Mouse (Mus musculus) gastrocnemius, postnatal 25 days (tissue): Measurements from ENCODE around the gene Srsf7. TPM values are rescaled to one million over a fixed set of nuclear protein-coding genes. Genes with fewer than 3 reads are reported as not detected.

Source experiments
- DNase-seq: peaks from one replicate; pipeline ENCODE4 v3.0.0; 2022
- total RNA-seq, 2 experiments: library from RNA; stranded (reverse); gene quantifications; 1 replicate in 1 of 2; 2 replicates in 1 of 2; pipeline ENCODE4 v1.2.3; 2021

Gene Srsf7
- total RNA-seq, 2 experiments from 2014 or later: 23.4 to 23.9 TPM

DNA sequence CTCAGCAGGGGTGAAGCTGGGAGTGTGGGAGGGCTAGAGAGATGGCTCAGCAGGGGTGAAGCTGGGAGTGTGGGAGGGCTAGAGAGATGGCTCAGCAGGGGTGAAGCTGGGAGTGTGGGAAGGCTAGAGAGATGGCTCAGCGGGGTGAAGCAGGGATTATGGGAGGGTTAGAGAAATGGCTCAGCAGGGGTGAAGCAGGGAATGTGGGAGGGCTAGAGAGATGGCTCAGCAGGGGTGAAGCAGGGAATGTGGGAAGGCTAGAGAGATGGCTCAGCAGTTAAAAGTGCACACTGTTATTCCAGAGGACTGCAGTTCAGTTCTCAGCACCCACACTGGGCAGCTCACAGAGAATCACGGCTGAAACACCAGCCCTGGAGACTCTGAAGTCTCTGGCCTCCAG is 53.5 kb downstream of the Srsf7 start:
- no peak for DNase-seq

DNA sequence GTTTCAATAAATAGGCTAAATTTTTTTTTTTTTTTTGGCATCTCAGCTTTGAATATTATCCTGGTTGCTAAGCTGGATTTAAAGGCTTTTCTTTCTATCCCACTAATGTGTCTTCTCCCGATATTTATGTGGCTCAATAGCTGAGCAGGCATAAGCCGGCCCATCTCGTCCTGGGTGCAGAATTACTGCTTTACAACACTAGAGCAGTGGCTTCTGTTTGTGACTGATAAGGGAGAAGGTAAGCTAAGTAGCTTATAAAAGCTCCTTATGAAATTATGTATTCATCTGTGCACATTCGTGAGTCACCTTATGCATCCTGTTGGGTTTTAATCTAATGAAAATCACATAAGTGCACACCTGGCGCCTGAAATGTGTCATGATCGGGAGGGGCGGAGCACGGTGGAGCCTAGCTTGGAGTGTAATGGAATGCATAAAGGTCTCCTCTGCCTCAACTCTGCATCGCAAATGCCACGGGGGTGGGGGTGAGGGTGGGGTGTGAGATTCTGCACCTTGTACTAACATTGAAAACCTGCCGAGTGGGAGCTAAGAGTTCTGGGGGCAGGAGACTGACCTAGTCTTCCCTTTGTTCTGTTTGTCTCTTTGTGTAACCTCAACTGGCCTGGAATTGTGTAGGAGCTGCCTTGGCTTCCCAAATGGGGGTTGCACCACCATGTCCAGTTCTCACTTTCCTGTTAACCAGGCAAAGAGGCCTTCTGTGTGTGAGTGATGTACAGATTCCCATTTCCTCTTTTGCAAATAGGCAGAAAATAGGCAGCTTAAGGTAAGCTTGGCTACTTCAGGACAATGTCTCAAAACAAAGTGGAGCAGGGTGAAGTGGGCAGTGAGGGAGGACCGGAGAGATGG is 54.1 kb downstream of the Srsf7 start:
- DNase-seq: no peak

DNA sequence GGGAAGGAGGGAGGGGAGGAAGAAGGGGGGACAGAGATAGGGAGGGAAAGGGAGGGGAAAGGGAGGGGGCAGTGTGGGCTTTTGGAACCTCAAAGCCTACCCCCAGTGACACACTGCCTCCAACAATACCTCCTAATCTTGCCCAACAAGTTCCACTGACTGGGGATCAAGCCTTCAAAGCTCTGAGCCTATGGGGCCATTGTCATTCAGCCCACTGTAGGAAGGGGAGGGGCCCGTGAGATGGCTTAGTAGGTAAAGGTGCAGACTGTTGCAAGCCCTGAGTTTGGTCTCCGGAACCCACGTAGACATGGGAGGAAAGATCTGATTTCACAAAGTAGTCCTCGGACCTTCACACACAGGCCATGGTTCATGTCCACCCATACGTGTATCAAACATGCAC is 55.8 kb downstream of the Srsf7 start:
- DNase-seq: no peak

Other genes with a start within 250 kb of the Srsf7 start
- gene Hnrnpll, start 145.0 kb downstream of the Srsf7 start, total RNA-seq: 10 to 100 TPM; 13.7 to 14.6 TPM
- 1 to 10 TPM; 1.3 to 2.7 TPM for gene Galm, start 79.8 kb downstream of the Srsf7 start, total RNA-seq
- gene Ttc39d, start 153 bp upstream of the Srsf7 start, total RNA-seq: not detected
- 1 to 10 TPM; 4.7 to 5.6 TPM for gene Gemin6, start 17.1 kb upstream of the Srsf7 start, total RNA-seq
- gene Morn2, start 82.9 kb upstream of the Srsf7 start, total RNA-seq: 1 to 10 TPM; 6.5 to 7.7 TPM
- gene Dhx57, start 83.2 kb upstream of the Srsf7 start, total RNA-seq: 1 to 10 TPM; 6.6 to 8.1 TPM
- not detected for gene Arhgef33, start 100.1 kb upstream of the Srsf7 start, total RNA-seq
- not detected for gene Gm10190, start 166.2 kb upstream of the Srsf7 start, total RNA-seq